Mouse (Mus musculus) cerebellum, postnatal 10 days (tissue): ENCODE measurements around the gene Zfp790.
A peak's percentile ranks its signal among the peaks of the same experiment; 100 is the strongest.
"Not testable (repeated sequence)": the region's sequence is repeated elsewhere in the genome, so short reads cannot be mapped to it uniquely, and the experiment has no call there.

ENCODE experiments used
- DNase-seq, 2 experiments: peaks; one replicate each; pipeline ENCODE4 v3.0.0; 2021; ENCODE audit warnings: mixed read lengths in 2 of 2

Zfp790 gene

GRCm38 (mm10) chr7:29844616-29845015, 28.7 kb downstream of the Zfp790 start:
- DNase-seq: no peak

GRCm38 (mm10) chr7:29852831-29853218, 36.9 kb downstream of the Zfp790 start:
- DNase-seq: no peak

- peak; percentile 94 to 96 for DNase-seq
Measured at GRCm38 (mm10) chr7:29853219-29853842, 37.4 kb downstream of the Zfp790 start, which contains the start of gene Zfp940. Gene Zfp940 (minus strand): TSS chr7:29853669.

- DNase-seq: peak; percentile 96 to 97
Measured at GRCm38 (mm10) chr7:29859532-29860517, 43.9 kb downstream of the Zfp790 start, which contains the start of gene Zfp420. Gene Zfp420 (plus strand): TSS chr7:29859979.

GRCm38 (mm10) chr7:29861660-29862059, 45.7 kb downstream of the Zfp790 start:
- DNase-seq: no peak

GRCm38 (mm10) chr7:29874256-29874655, 58.3 kb downstream of the Zfp790 start:
- no peak for DNase-seq

- DNase-seq: not testable (repeated sequence)
Measured at GRCm38 (mm10) chr7:29877561-29877960, 61.6 kb downstream of the Zfp790 start.

- DNase-seq: no peak
Measured at GRCm38 (mm10) chr7:29880056-29880455, 64.1 kb downstream of the Zfp790 start.
